Mouse (Mus musculus): ENCODE data around the gene Nuak2.

The Nuak2 gene

DNA sequence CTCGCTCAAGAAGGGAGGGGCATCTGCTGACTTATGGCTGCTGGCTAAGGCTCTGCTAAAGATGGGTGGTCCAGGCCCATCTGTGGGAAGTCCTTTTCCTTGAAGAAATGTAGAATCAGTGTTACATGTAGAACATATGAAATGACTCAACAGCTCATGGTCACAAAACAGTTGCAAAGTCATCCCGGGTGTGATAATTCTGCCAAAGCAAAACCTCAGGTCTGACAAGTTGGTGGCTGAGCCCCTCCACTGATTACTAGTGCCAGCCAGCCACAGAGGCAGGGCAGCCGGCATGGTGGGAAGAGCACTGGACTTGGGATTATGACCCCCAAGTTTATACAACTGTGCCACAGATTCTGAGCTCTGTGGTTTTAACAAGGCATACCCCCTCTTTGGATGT lies 61.9 kb downstream of the Nuak2 start:
- DNase-seq (ENCODE audit: low spot score): no peak

DNA sequence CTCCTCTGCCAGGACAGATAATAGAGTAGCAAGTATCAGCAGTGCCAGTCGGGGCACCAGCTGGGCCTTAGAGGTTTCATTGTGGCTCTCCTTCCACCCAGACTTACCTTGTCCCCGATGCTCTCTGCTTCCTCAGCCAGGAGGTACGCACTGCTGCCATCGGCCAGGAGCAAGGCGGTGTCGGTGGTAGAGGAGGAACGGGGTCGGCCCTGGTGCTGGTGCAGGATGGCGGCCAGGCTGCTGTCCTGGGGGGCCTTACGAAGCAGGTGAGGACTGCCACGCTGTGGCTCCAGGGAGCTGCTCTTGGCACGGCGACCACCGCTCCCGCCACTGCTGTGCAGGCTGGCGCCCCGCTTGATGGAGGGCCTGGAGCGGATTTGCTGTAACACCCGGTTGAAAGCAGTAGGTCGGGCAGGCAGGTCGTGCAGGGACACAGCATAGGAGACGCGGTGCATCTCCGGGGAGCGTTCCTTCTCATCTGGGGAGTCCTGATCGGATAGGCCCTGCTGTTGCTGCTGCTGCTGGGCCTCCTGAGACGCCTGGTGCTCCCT lies 64.7 kb downstream of the Nuak2 start:
- DNase-seq (ENCODE audit: low spot score): no peak

DNA sequence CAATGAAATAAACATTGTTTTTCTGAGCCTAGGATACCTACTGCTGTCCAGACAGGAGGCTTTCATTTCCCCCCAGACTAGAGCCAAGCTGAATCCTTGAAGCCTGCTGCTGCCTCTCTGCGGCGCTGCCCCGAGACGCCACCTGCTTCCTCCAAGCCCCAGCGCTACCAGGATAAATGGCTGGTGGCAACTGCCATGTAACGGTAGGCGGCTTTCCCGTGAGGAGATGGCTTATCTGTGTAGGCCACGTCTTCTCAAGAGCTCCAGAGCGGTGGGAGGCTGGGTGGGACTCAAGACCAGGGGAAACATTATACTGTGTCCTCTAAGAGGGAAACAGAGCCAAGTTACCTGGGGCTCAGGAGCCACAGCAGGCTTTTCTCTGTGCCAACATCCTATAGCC lies 66.0 kb downstream of the Nuak2 start:
- DNase-seq (ENCODE audit: low spot score): no peak
